Mouse (Mus musculus) large intestine, adult 2 months (tissue): ENCODE measurements at regions not wholly inside any gene's neighbourhood (a gene's known extent, or its start where the extent isn't known, plus 50 kb on each side); places are given as distances from the start of the nearest gene placed in this dataset.
A peak's percentile ranks its signal among the peaks of the same experiment; 100 is the strongest.
"Not testable (repeated sequence)": the region's sequence is repeated elsewhere in the genome, so short reads cannot be mapped to it uniquely, and the experiment has no call there.

Experiments used
- DNase-seq: peaks from one replicate; pipeline ENCODE4 v3.0.0-alpha.2; 2012; ENCODE audit warnings: low read depth, low spot score
- WGBS: fragments of 180-500 bp; shearing (Covaris S2); methylation state at CpG from one replicate; pipeline ENCODE4 v1.1.7; 2018; 5-methylcytosine and 5-hydroxymethylcytosine counted together

GRCm38 (mm10) chr13:61957197-61957596 lies 172.5 kb upstream of the Zfp808 start:
- 84% methylated on average over 9 of the region's 9 CpGs for WGBS
- DNase-seq = not testable (repeated sequence)

DNA sequence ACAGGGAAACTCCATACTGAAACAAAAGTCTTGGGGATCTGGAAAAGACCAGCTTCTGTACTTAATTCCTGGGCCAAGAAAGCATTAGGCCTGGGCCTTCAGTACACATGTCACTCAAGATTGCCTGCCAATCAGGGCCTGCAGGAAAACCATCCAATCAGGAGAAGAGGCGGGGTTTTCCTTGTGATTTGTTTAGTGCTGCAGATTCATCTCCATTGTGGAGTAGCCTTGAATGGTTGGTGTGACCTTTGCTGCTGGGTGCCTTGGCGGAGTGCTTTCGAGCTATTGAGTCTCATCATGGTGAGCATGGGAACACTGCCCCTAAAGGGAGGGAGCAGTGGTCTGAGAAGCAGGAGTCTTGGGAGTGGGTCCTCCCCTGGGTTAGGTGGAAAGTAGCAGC lies 150.8 kb upstream of the Zfp808 start:
- 85% methylated on average over 3 of the region's 3 CpGs for WGBS
- DNase-seq = not testable (repeated sequence)

DNA sequence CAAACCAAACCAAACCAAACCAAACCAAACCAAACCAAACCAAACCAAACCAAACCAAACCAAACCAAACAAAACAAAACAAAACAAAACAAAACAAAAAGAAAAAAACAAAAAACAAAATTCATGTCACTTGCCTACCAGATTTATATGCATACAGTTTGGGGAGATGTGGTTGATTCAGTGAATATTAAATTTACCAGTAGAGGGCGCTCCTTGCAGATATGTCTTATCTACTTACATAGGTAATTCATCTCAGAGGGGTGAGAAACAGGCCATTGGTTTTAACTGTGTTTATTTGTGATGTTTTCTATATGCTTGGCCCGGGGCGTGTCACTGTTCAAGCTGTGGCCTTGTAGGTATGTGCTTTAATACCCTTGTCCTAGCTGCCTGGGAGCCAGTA lies 133.2 kb upstream of the Zfp808 start:
- WGBS = 63% methylated on average over 3 of the region's 3 CpGs
- not testable (repeated sequence) for DNase-seq

DNA sequence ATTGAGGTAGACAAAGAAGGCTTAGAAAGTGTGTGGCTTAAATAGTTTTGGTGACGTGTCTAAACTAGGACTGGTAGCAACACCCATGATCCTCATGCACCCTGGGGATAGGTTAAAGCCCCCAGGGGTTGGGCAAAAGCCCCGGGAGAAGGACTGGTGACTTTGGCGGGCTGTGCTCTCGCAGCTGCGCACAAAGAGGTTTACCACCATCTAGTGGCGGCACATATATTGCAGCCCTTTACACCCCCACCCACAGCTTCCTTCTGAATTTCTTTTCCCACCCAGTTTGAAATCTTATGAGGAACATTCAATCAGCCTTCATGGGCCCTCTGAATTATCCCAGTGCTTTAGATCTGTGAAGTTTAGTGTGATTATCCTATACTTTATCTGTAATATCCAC lies 130.9 kb upstream of the Zfp808 start:
- 3% methylated on average over 6 of the region's 6 CpGs for WGBS

DNA sequence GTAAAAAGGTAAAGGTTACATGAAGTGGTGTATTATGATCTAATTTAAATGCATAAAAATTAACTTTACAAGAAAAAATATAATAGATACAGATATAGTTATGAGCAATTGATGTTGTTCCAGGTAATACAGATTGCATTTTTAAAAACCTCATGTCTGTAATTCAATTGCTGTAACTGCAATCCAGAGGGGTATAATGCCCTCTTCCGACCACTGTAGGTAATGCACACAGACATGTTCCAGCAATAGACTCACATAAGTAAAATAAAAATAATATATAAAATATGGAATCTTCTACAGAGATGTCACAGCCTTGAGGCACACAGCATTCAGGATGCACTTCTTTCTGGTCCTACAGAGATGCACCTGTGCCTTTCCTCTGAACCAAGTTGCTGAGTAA lies 122.4 kb upstream of the Zfp808 start:
- not testable (repeated sequence) for DNase-seq
- WGBS = 67% methylated on average over 1 of the region's 1 CpGs

More for the DNA sequence above, 130.9 kb upstream of the Zfp808 start:
- DNase-seq = not testable (repeated sequence)

DNA sequence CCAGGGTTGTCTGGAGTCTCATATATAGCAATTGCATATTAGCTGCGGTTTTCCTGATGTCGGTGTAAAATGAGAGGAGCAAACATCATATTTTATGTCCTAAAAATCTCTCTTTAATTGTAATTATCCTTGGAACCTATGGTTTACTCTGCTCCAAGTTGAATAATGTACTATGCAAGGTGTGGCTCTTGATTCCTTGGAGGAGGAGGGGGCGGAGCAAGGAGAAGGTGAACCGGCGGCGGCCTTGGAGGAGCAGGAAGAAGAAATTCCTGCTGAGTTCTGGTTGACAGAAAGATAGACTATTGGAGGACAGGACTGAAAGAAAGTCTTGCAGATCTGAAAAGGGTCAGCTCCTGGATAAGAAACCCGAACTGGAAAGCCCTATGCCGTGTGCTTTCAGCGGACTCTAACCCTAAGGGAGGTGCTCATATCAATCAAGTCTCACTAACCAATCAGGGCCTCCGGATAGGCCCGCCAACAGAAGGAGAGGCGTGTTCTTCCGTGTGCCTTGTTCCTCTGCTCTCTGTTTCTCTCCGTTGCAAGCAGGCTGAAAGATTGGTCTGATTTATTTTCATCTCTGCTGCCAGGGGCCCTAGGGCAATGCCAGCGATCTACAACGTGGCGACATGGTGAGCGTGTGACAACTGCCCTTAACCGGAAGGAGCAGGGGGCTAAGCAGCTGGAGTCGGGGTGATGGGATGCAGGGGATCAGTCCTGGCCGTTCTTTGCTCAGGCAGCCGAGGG lies 114.1 kb upstream of the Zfp808 start:
- peak; percentile 39 for DNase-seq
- 1% methylated on average over 22 of the region's 22 CpGs for WGBS

- not testable (repeated sequence) for DNase-seq
- WGBS = 0% methylated on average over 5 of the region's 5 CpGs
These were observed 113.6 kb upstream of the Zfp808 start for GRCm38 (mm10) chr13:62016168-62016502.

DNA sequence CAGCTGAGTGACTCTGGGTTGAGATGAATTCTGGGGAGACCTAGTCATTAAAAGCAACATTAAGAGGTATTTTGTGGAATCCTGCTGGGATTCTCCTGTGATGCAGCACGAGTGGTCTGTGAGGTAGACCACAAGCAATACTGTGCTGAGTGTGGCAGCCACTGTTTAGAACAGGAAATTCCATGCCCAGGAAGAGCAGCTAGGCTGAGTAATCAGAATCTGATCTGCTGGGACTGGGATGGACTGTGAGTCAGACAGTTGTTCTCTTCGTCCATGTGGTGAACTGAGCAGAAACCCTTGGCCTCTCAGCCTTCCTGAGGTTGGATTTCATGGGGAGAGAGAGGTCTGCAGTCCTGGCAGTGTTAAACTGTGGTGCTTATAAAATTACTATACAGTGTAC lies 92.0 kb upstream of the Zfp808 start:
- WGBS = 84% methylated on average over 2 of the region's 2 CpGs

GRCm38 (mm10) chr13:62077951-62078671 lies 51.6 kb upstream of the Zfp808 start:
- WGBS = 66% methylated on average over 2 of the region's 2 CpGs
- not testable (repeated sequence) for DNase-seq

More for the DNA sequence above, 92.0 kb upstream of the Zfp808 start:
- DNase-seq = not testable (repeated sequence)

DNA sequence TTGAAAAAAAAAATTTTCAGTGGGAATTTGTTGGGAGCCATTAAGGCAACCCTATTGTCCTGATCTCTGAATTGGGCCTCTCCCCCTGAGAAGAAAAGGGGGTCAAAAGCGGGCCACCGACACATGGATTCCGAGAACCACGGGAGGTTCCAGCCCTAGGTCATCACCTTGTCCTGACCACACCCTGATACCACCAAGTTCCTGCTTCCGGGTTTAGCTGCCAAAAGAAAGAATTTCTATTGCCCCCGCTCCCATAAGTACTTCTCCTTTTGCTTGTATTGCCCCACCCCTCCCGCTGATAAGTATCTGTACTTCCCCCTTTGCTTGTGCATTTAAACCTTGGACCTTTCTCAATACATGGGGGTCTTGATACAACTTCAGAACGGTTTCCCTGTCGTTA lies 50.8 kb upstream of the Zfp808 start:
- 83% methylated on average over 9 of the region's 9 CpGs for WGBS
- DNase-seq = not testable (repeated sequence)
